Mouse (Mus musculus) liver, embryonic 13.5 days (tissue): ENCODE results near the gene C130026I21Rik. TPM values are rescaled to one million over a fixed set of nuclear protein-coding genes. Genes with fewer than 3 reads are reported as not detected.
"Not testable (repeated sequence)": the region's sequence is repeated elsewhere in the genome, so short reads cannot be mapped to it uniquely, and the experiment has no call there.

ENCODE experiments used
- ATAC-seq: fragments of 200-750 bp; cut with Nextera tagmentation; 2 replicates; pipeline ENCODE4 v1.8.0; 2017; ENCODE audit warnings: low read depth, mild to moderate bottlenecking, moderate number of reproducible peaks, moderate library complexity
- DNase-seq: peaks from one replicate; pipeline ENCODE4 v3.0.0; 2022
- H3K27ac ChIP-seq: fragments of 300-500 bp; sonication (generic); 2 replicates; pipeline ENCODE4 v1.5.1; 2015; ENCODE audit warnings: moderate library complexity, mild to moderate bottlenecking, inconsistent platforms
- H3K27me3 ChIP-seq: fragments of 300-500 bp; sonication (generic); 2 replicates; pipeline ENCODE4 v1.6.1; 2015; ENCODE audit warnings: mild to moderate bottlenecking, inconsistent platforms
- H3K36me3 ChIP-seq: fragments of 300-500 bp; sonication (generic); 2 replicates; pipeline ENCODE4 v1.6.1; 2015; ENCODE audit warnings: mild to moderate bottlenecking, inconsistent platforms
- H3K4me1 ChIP-seq: fragments of 300-500 bp; sonication (generic); replicated peaks from 2 replicates; pipeline ENCODE4 v1.6.1; 2015; ENCODE audit warnings: inconsistent platforms
- H3K4me2 ChIP-seq: fragments of 300-500 bp; sonication (generic); 2 replicates; pipeline ENCODE4 v1.6.1; 2015; ENCODE audit warnings: inconsistent platforms, mild to moderate bottlenecking, moderate library complexity
- H3K4me3 ChIP-seq: fragments of 300-500 bp; sonication (generic); replicated peaks from 2 replicates; pipeline ENCODE4 v1.5.1; 2015; ENCODE audit warnings: mild to moderate bottlenecking, inconsistent platforms
- H3K9ac ChIP-seq: fragments of 300-500 bp; sonication (generic); 2 replicates; pipeline ENCODE4 v1.6.1; 2015; ENCODE audit warnings: mild to moderate bottlenecking, inconsistent platforms
- H3K9me3 ChIP-seq: fragments of 300-500 bp; sonication (generic); replicated peaks from 2 replicates; pipeline ENCODE4 v1.6.1; 2016; ENCODE audit warnings: inconsistent platforms
- WGBS: fragments of 180-500 bp; shearing (Covaris S2); methylation state at CpG from one replicate; pipeline ENCODE4 v1.1.7; 2015; ENCODE audit not compliant: insufficient replicate concordance; 5-methylcytosine and 5-hydroxymethylcytosine counted together
- microRNA-seq: library from miRNA; unstranded; fragments of <30 nt; microRNA quantifications from one replicate; pipeline ENCODE4, GENCODE M21; 2016
- polyA plus RNA-seq: library from polyadenylated mRNA; unstranded; fragments of >200 nt; fragmentation: Nextera tagmentation; extraction: Ambion mirVana; gene quantifications from 2 replicates; pipeline ENCODE4 v1.2.1, GENCODE M21; 2015

Gene C130026I21Rik
- polyA plus RNA-seq, 1 experiment from 2014 or later: not detected

DNA sequence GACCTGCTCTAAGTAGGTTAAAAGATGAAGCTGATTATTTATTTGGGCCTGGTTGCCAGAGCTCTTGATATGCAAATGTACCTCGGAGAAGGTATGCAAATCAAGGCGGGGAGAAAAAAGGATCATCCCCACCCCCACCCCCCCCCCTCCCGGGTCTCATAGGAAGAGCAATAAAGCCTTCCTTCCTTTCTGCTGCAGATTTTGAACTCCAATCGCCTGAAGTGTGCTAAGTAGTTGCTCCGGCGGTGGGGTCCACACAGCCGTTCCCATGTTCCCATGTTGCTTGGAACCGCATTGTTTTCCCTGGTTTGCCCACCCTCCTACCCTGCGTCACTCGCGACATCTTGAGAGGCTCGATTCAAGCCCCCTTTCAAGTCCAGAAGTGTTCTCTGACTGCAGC lies 308.6 kb downstream of the C130026I21Rik start:
- H3K27me3 ChIP-seq, H3K4me1 ChIP-seq, H3K4me2 ChIP-seq, ATAC-seq, H3K9me3 ChIP-seq, H3K9ac ChIP-seq, DNase-seq, H3K4me3 ChIP-seq, H3K27ac ChIP-seq, H3K36me3 ChIP-seq: not testable (repeated sequence)
- WGBS: 9% methylated on average over 11 of the region's 12 CpGs

DNA sequence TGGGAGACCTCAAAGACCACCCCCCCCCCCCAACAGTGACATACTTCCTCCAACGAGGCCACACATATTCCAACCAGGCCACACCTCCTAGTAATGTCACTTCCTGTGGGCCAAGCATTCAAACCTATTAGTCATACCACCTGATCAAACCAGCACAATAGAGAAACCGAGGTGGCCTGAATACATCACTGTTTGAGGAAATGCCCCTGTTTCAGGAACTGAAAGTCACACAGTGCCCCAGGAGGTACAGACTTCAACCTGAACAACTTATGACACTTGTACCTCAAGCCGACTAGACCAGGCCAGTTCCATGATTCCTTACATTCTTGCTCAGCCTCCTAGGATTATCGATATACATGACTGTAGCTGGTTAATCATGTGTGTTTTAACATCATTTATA lies 312.7 kb downstream of the C130026I21Rik start:
- H3K36me3 ChIP-seq, DNase-seq, H3K4me3 ChIP-seq, H3K27ac ChIP-seq, H3K4me2 ChIP-seq, H3K27me3 ChIP-seq, ATAC-seq, H3K4me1 ChIP-seq, H3K9ac ChIP-seq, H3K9me3 ChIP-seq: not testable (repeated sequence)
- WGBS: 64% methylated on average over 4 of the region's 4 CpGs

DNA sequence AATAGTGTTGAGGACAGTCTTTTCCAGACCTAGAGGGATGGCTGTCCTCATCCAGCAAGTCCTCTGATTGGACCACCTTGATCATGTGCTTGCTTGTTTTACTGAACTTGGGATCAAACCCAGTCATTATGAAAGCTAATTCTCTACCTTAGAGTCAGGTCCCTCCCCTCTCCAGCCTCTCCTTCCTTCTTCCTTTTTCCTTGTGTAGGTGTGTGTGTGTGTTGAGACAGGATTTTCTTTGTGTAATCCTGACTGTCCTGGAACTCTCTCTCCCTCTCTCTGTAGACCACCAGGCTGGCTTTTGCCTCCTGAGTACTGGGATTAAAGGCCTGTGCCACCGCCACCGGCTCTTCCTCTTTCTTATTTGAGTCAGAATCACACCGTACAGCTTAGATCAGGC lies 313.6 kb downstream of the C130026I21Rik start:
- DNase-seq, H3K27me3 ChIP-seq: not testable (repeated sequence)
- WGBS: 80% methylated on average over 3 of the region's 3 CpGs

DNA sequence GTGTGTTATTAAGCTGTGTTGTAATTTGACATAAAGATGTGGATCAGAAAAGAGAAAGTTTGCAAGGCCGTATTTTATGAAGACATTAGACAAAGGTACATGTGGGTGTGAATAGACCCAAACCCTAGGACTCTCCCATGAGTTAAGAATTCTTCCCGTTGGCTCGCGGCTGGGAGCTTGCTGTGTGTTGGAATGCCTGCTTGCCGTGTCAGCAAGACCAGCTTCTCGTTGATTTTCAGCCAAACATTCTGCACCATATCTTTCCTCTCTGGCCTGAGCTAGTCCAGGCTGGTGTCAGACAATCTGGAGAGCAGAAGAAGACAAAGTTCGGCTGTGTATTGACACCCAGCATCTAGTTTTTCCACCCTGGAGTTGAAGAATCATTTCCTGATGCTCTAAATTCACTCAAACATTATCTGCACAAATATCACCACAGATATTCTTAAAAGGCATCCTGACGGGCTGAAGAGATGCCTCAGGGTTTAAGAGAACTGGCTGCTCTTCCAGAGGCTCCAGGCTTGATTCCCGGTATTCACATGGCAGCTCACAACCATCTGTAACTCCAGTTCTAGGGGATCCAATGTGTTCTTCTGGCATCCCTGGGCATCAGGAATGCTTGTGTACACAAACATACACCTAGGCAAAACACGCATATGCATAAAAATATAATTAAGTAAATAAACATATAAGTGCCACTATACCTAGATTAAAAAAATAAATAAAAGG lies 317.7 kb downstream of the C130026I21Rik start:
- H3K9me3 ChIP-seq: peaks cover 3% of the 10 kb centered on the region; the same call in 1 of the 2 replicates
- 65% methylated on average over 10 of the region's 10 CpGs for WGBS
- H3K27ac ChIP-seq: no peak overlapping the region
- no peak overlapping the region for H3K4me3 ChIP-seq
- no peak overlapping the region for H3K4me2 ChIP-seq
- H3K36me3 ChIP-seq: no peaks in the 10 kb centered on the region
- no peak overlapping the region for H3K9ac ChIP-seq
- H3K27me3 ChIP-seq: no peaks in the 10 kb centered on the region
- DNase-seq: no peak
- no peak for ATAC-seq
- no peaks in the 10 kb centered on the region for H3K4me1 ChIP-seq

More for the DNA sequence above, 313.6 kb downstream of the C130026I21Rik start:
- H3K9me3 ChIP-seq, H3K4me1 ChIP-seq, H3K4me2 ChIP-seq, H3K27ac ChIP-seq, ATAC-seq, H3K4me3 ChIP-seq, H3K9ac ChIP-seq, H3K36me3 ChIP-seq: not testable (repeated sequence)

DNA sequence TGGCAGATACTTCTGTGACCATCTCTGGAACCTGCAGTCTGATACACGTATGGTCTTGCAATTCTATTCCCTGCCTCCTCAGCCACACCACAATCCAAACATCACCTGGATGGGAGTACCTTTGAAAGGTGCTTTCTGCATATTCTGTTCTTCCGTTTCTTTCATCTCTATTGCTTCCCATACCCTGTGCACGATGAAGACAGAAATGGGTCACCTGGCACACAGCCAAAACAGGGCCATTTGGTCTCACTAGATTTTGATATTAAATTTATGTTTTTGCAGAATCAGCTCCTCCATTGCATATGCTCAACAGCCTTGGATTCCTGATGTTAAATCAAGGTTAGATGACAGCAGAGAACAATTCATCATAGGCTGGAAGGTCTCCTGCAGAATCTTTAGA lies 318.8 kb downstream of the C130026I21Rik start:
- Histone ChIP-seq H3K27ac (no peak overlapping the region), H3K27me3 (no peaks in the 10 kb centered on the region), H3K4me1 (no peaks in the 10 kb centered on the region), H3K9me3 (no peaks in the 10 kb centered on the region), H3K4me3 (no peak overlapping the region), H3K9ac (no peak overlapping the region), H3K36me3 (no peaks in the 10 kb centered on the region), H3K4me2 (no peak overlapping the region)
- DNase-seq: no peak
- no peak for ATAC-seq
- 53% methylated on average over 3 of the region's 3 CpGs for WGBS

DNA sequence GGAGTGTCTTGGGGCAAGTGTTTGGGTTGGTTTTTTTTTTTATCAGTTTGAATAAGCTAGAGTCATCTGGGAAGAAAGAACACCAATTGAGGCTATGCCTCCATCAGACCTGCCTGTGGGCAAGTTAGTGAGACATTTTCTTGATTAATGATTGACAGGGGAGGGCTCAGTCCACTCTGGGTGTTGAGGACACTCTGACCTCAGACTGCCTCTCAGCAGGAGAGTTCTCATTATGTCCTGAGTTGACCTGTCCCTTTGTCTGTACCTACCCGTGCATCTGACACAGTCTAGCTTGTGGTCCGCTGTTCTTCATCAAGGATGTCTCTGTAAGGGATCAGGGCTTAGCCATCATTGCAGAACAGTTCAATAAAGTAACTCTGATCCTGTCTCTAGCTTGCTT lies 323.0 kb downstream of the C130026I21Rik start:
- no peaks in the 10 kb centered on the region for H3K4me1 ChIP-seq
- DNase-seq (no peak), ATAC-seq (no peak; the same call in 1 of the 2 replicates)
- H3K27me3 ChIP-seq: no peaks in the 10 kb centered on the region
- WGBS: 49% methylated on average over 2 of the region's 2 CpGs
- H3K4me3 ChIP-seq: no peak overlapping the region
- no peak overlapping the region for H3K27ac ChIP-seq
- no peak overlapping the region for H3K4me2 ChIP-seq
- H3K9me3 ChIP-seq: no peaks in the 10 kb centered on the region
- no peak overlapping the region for H3K9ac ChIP-seq
- no peaks in the 10 kb centered on the region for H3K36me3 ChIP-seq

DNA sequence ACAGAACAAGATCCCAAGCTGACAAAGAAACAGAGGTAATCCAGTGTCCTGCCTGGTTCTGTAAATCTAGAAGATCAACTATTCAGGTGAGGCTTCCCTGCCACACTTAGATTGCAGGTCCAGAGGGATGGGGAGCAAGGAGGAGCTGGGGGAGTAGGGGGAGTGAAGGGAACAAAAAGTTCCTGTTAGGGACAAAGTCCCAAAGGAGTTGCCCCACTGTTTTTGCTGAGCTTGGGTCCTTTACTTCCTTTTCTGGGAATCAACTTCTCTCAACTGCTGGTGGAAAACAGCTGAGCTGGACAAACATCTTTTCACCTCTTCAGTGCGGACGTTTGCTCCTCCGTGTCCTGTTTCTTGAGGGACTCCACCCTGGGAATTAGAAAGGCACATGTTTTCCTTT lies 324.4 kb downstream of the C130026I21Rik start:
- no peak overlapping the region for H3K9ac ChIP-seq
- H3K4me3 ChIP-seq: no peak overlapping the region
- no peaks in the 10 kb centered on the region for H3K36me3 ChIP-seq
- no peaks in the 10 kb centered on the region for H3K27me3 ChIP-seq
- WGBS: 65% methylated on average over 3 of the region's 3 CpGs
- no peak for DNase-seq
- H3K27ac ChIP-seq: no peak overlapping the region
- no peak for ATAC-seq
- no peaks in the 10 kb centered on the region for H3K4me1 ChIP-seq
- no peak overlapping the region for H3K4me2 ChIP-seq
- no peaks in the 10 kb centered on the region for H3K9me3 ChIP-seq

DNA sequence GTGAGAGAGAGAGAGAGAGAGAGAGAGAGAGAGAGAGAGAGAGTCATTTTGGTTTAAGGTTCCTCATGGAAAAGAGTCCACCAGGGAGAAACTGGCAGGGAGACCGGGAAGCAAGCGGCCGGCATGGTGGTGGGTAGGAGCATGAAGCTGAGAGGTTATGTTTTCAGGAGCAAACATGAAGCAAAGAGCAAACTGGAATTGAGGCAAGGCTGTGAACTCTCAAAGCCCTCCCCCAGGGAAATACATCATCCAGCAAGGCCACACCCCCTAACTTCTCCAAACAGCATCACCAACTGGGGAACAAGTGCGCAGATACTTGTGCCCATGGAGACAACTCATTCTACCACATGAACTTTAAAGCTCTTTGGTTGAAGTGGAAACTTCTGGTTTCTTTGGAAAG lies 326.8 kb downstream of the C130026I21Rik start:
- H3K4me3 ChIP-seq: no peak overlapping the region
- H3K9ac ChIP-seq: no peak overlapping the region
- WGBS: 85% methylated on average over 4 of the region's 4 CpGs
- H3K27me3 ChIP-seq: no peaks in the 10 kb centered on the region
- H3K9me3 ChIP-seq: no peaks in the 10 kb centered on the region
- no peaks in the 10 kb centered on the region for H3K4me1 ChIP-seq
- no peak overlapping the region for H3K4me2 ChIP-seq
- DNase-seq (no peak), ATAC-seq (no peak)
- H3K36me3 ChIP-seq: no peaks in the 10 kb centered on the region
- no peak overlapping the region for H3K27ac ChIP-seq

Small RNA genes within 50 kb of the gene (microRNA-seq; reads per million reads assigned to microRNA genes)
- not detected for gene Gm27907

Other genes with a start within 250 kb of the C130026I21Rik start
- gene Gm10553, start 170.4 kb downstream of the C130026I21Rik start, polyA plus RNA-seq: not detected in 2 replicates
- gene A530032D15Rik, start 160.7 kb downstream of the C130026I21Rik start, polyA plus RNA-seq: 0.12 TPM in 1 of 2 replicates, not detected in the other